Mouse (Mus musculus) C2C12 (cell line): ENCODE results near the gene Pabpn1.

ENCODE experiments used
- CEBPB ChIP-seq: IDR thresholded peaks from one replicate; pipeline ENCODE4 v1.6.1; 2011; ENCODE audit warnings: low read depth, mild to moderate bottlenecking, control low read depth, moderate library complexity
- CTCF ChIP-seq: IDR thresholded peaks from one replicate; pipeline ENCODE4 v1.5.1; 2011; ENCODE audit not compliant: control insufficient read depth, insufficient read depth, insufficient read length
- FOSL1 ChIP-seq: IDR thresholded peaks from one replicate; pipeline ENCODE4 v1.8.0; 2011; ENCODE audit warnings: mild to moderate bottlenecking, low read length; ENCODE audit not compliant: poor library complexity, insufficient read depth, severe bottlenecking
- MAX ChIP-seq: IDR thresholded peaks from one replicate; pipeline ENCODE4 v1.6.1; 2011; ENCODE audit warnings: mild to moderate bottlenecking, control low read depth
- MYOD1 ChIP-seq: IDR thresholded peaks from one replicate; pipeline ENCODE4 v1.6.1; 2011; ENCODE audit warnings: low read depth; ENCODE audit not compliant: control insufficient read depth, insufficient read length
- USF1 ChIP-seq: IDR thresholded peaks from one replicate; pipeline ENCODE4 v1.6.1; 2011; ENCODE audit warnings: low read depth, mild to moderate bottlenecking, control low read depth, moderate library complexity

- TF ChIP-seq CTCF (no peak), CEBPB (no peak), MAX (no peak), USF1 (no peak), MYOD1 (no peak), FOSL1 (no peak)
Measured at GRCm38 (mm10) chr14:54929801-54930200, 37.5 kb downstream of the Pabpn1 start.
